Mouse (Mus musculus) heart, adult 2 months (tissue): ENCODE data around the gene Erg. TPM values are rescaled to one million over a fixed set of nuclear protein-coding genes. Genes with fewer than 3 reads are reported as not detected.
A peak's percentile ranks its signal among the peaks of the same experiment; 100 is the strongest.

Experiments used
- DNase-seq, 2 experiments: peaks; one replicate each; pipeline ENCODE4 v3.0.0; 2021
- H3K27ac ChIP-seq: fragments of 200-600 bp; 2 replicates; pipeline ENCODE4 v1.8.1; 2022
- H3K27me3 ChIP-seq: fragments of 200-500 bp; 2 replicates; pipeline ENCODE4 v1.6.1; 2012; ENCODE audit warnings: mild to moderate bottlenecking, low read length, inconsistent platforms, mixed read lengths; ENCODE audit not compliant: control insufficient read depth, insufficient read depth
- H3K36me3 ChIP-seq: fragments of 200-500 bp; 2 replicates; pipeline ENCODE4 v1.6.1; 2012; ENCODE audit warnings: low read length, inconsistent platforms; ENCODE audit not compliant: control insufficient read depth, insufficient read depth
- H3K4me1 ChIP-seq: fragments of 200-500 bp; 2 replicates; pipeline ENCODE4 v1.6.1; 2011; ENCODE audit warnings: low read length; ENCODE audit not compliant: control insufficient read depth, insufficient read depth
- H3K4me3 ChIP-seq: fragments of 200-600 bp; 2 replicates; pipeline ENCODE4 v1.8.1; 2022
- H3K79me2 ChIP-seq: fragments of 200-500 bp; replicated peaks from 2 replicates; pipeline ENCODE4 v1.6.1; 2012; ENCODE audit warnings: mild to moderate bottlenecking, inconsistent platforms, low read length, moderate library complexity, mixed read lengths; ENCODE audit not compliant: control insufficient read depth, insufficient read depth
- H3K9ac ChIP-seq: fragments of 200-500 bp; 2 replicates; pipeline ENCODE4 v1.6.1; 2012; ENCODE audit warnings: low read depth, mild to moderate bottlenecking, control low read depth, inconsistent platforms, low read length, mixed read lengths
- CTCF ChIP-seq: fragments of 200-600 bp; IDR thresholded peaks from 2 replicates; pipeline ENCODE4 v1.8.1; 2022; ENCODE audit warnings: antibody characterized with exemption, mild to moderate bottlenecking, moderate library complexity
- EP300 ChIP-seq: fragments of 200-500 bp; IDR thresholded peaks from 2 replicates; pipeline ENCODE4 v1.6.1; 2011; ENCODE audit warnings: low read depth, low read length, control low read depth; ENCODE audit not compliant: insufficient read depth
- POLR2A ChIP-seq: fragments of 200-500 bp; IDR thresholded peaks from 2 replicates; pipeline ENCODE4 v1.6.1; 2011; ENCODE audit warnings: mild to moderate bottlenecking, low read depth, low read length, control low read depth; ENCODE audit not compliant: insufficient read depth
- WGBS: fragments of 180-500 bp; shearing (Covaris S2); methylation state at CpG from one replicate; pipeline ENCODE4 v1.1.7; 2018; 5-methylcytosine and 5-hydroxymethylcytosine counted together
- intact Hi-C: fragments of 180-260 bp; cut with DNase I; formaldehyde crosslinking; loops from one replicate; pipeline ENCODE4 v1.15.1; 2025
- polyA plus RNA-seq: library from polyadenylated mRNA; depleted of rRNA; stranded (reverse); fragments of >200 nt; gene quantifications from 2 replicates; pipeline ENCODE4 v1.2.3, GENCODE M21; 2012
- total RNA-seq, 2 experiments: library from RNA; stranded (reverse); gene quantifications; 2 replicates each; pipeline ENCODE4 v1.2.3; 2021

The Erg gene
- total and polyA plus RNA-seq, 3 experiments: 19.8 to 26.6 (median 22.1) TPM

GRCm38 (mm10) chr16:95617720-95618119 is 31.3 kb upstream of the Erg start:
- H3K27ac ChIP-seq: no peak overlapping the region
- no peaks in the 10 kb centered on the region for H3K79me2 ChIP-seq
- intact Hi-C loops: no loop called here
- H3K4me1 ChIP-seq: no peaks in the 10 kb centered on the region
- H3K9ac ChIP-seq: no peak overlapping the region
- no peaks in the 10 kb centered on the region for H3K36me3 ChIP-seq
- TF ChIP-seq CTCF (no peak), POLR2A (no peak), EP300 (no peak)
- H3K4me3 ChIP-seq: no peak overlapping the region
- 44% methylated on average over 6 of the region's 6 CpGs for WGBS
- no peak for DNase-seq
- no peaks in the 10 kb centered on the region for H3K27me3 ChIP-seq

DNA sequence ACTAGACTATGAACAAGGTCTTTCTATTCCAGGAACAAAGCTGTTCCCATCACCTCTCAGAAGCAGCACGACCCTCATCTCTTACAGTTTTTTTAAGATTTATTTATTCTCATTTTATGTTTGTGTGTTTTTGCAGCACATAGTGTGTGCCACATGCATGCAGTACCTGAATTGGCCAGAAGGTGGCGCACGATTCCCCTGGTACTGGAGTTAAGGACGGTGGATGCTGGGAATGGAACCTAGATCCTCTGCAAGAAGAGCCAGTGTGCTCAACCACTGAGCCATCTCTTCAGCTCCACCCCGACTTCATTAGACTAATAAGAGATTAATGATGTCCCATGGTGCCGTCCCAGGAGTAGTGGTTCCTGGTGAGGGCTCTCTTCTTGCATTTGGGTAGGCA is 29.2 kb upstream of the Erg start:
- no peaks in the 10 kb centered on the region for H3K27me3 ChIP-seq
- H3K4me3 ChIP-seq: no peak overlapping the region
- DNase-seq: peak in 1 of 2 experiments; percentile 47
- TF ChIP-seq EP300 (no peak), CTCF (peak; percentile 88)
- H3K27ac ChIP-seq: no peak overlapping the region
- no peaks in the 10 kb centered on the region for H3K36me3 ChIP-seq
- WGBS: 37% methylated on average over 6 of the region's 6 CpGs
- H3K79me2 ChIP-seq: no peaks in the 10 kb centered on the region
- no peak overlapping the region for H3K9ac ChIP-seq
- H3K4me1 ChIP-seq: no peaks in the 10 kb centered on the region
- intact Hi-C loops: no loop called here

DNA sequence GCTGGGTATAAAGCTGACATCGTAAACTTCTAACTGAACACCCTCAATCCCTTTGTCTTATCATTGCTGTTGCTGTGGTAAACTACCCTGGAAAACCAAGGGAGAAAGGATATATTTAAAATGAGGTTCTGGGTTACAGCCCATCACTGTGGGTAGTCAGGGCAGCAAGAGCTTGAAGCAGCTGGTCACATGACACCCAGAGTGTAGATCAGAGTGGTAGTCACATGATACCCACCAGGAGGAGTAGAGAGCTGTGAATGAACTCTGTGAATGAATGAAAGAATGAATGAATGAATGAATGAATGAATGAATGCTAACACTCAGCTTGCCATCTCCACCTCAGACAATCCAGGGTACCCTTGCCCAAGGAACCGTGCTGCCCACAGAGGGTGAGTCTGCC is 28.1 kb upstream of the Erg start:
- TF ChIP-seq POLR2A (no peak), CTCF (no peak), EP300 (no peak)
- Histone ChIP-seq H3K27ac (no peak overlapping the region), H3K36me3 (no peaks in the 10 kb centered on the region), H3K79me2 (no peaks in the 10 kb centered on the region), H3K4me3 (no peak overlapping the region), H3K27me3 (no peaks in the 10 kb centered on the region), H3K9ac (no peak overlapping the region), H3K4me1 (no peaks in the 10 kb centered on the region)
- intact Hi-C loops: no loop called here
- WGBS: 93% methylated on average over 2 of the region's 2 CpGs
- no peak for DNase-seq

DNA sequence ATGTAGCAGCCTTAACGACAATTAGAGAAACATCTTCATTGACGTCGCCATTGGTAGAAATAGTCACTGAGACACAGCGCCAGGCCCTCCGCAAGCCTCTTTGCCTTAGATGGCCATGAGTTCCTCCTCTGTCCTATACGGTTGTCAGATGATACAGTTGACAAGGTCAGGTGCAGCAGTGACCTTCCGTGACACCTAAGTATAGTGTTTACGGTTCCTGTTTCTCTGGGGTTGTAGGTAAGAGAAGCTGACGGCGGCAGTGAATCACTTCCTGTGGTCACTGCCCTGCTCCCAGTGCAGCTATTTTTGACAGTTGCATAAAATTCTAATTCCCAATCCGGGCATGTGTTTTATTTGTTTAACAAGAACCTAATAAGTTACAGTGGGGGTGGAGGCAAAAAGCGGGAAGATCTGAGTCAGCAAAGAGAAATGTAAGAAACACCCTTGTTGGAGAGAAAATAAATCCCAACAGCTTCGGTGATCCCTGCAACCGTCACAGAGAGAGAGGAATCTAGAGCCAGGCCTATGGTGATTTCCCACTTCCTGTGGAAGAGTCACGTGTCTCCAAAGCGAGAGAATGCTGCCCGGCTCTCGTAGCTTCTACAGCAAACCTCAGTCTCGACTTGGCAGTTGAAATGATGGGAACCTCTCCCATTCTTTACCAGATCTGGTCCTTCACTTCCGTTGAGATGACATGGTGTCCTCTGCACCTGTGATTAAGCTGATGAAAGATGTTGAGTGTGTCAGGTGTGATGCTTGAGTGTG is 25.8 kb upstream of the Erg start:
- TF ChIP-seq CTCF (no peak), EP300 (no peak), POLR2A (no peak)
- no peaks in the 10 kb centered on the region for H3K79me2 ChIP-seq
- no peaks in the 10 kb centered on the region for H3K27me3 ChIP-seq
- intact Hi-C loops: no loop called here
- no peak for DNase-seq
- H3K36me3 ChIP-seq: no peaks in the 10 kb centered on the region
- H3K9ac ChIP-seq: no peak overlapping the region
- 51% methylated on average over 20 of the region's 20 CpGs for WGBS
- H3K27ac ChIP-seq: no peak overlapping the region
- H3K4me1 ChIP-seq: no peaks in the 10 kb centered on the region
- H3K4me3 ChIP-seq: no peak overlapping the region

- no peaks in the 10 kb centered on the region for H3K79me2 ChIP-seq
- no peak for TF ChIP-seq CTCF
- H3K4me3 ChIP-seq: no peak overlapping the region
- H3K27me3 ChIP-seq: no peaks in the 10 kb centered on the region
- no peak overlapping the region for H3K27ac ChIP-seq
- intact Hi-C loops: loop anchor here (5.0 kb wide), 1 partner anchor 354 kb away; no protein-coding TSS in a partner anchor
- no peaks in the 10 kb centered on the region for H3K36me3 ChIP-seq
- no peak overlapping the region for H3K9ac ChIP-seq
- no peak for DNase-seq
- 65% methylated on average over 7 of the region's 7 CpGs for WGBS
- H3K4me1 ChIP-seq: no peaks in the 10 kb centered on the region
Observed at GRCm38 (mm10) chr16:95608624-95609023, 22.2 kb upstream of the Erg start.

DNA sequence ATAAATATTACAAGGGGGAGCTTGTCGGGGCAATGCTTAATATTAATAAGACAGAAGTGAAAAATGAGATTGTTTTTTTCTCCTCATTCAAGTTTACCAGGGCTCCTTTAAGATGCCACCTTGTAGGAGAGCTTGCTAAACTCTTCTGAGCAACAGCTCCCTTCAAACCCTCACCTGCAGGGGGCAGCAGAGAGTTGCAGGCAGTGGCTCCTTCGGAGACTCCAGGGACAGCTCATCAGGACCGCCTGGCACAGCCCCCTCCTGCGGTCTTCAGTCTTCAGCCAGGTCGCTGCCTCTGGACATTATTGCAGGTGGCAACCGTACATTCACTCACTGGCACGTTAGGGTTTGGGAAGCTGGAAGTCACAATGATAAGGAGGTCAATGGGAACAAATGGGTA is 18.9 kb upstream of the Erg start:
- no peaks in the 10 kb centered on the region for H3K27me3 ChIP-seq
- no peak overlapping the region for H3K9ac ChIP-seq
- TF ChIP-seq EP300 (no peak), CTCF (peak; percentile 94)
- H3K4me3 ChIP-seq: no peak overlapping the region
- H3K36me3 ChIP-seq: no peaks in the 10 kb centered on the region
- H3K4me1 ChIP-seq: no peaks in the 10 kb centered on the region
- intact Hi-C loops: loop anchor here (5.0 kb wide), 1 partner anchor 357 kb away; no protein-coding TSS in a partner anchor
- peak; percentile 61 to 83 for DNase-seq
- H3K79me2 ChIP-seq: no peaks in the 10 kb centered on the region
- 15% methylated on average over 7 of the region's 7 CpGs for WGBS
- no peak overlapping the region for H3K27ac ChIP-seq
